Mouse (Mus musculus) frontal cortex, adult 2 months (tissue): ENCODE data around the gene Scgb2b26. TPM values are rescaled to one million over a fixed set of nuclear protein-coding genes. Genes with fewer than 3 reads are reported as not detected.

Experiments
- DNase-seq, 2 experiments: peaks; one replicate each; pipeline ENCODE4 v3.0.0; 2022; ENCODE audit warnings: low spot score in 1 of 2; ENCODE audit errors: extremely low spot score in 1 of 2
- polyA plus RNA-seq: library from polyadenylated mRNA; depleted of rRNA; stranded (reverse); fragments of >200 nt; gene quantifications from 2 replicates; pipeline ENCODE4 v1.2.3, GENCODE M21; 2012; rRNA removed

Gene Scgb2b26
- polyA plus RNA-seq, result not detected in 2 replicates

DNA sequence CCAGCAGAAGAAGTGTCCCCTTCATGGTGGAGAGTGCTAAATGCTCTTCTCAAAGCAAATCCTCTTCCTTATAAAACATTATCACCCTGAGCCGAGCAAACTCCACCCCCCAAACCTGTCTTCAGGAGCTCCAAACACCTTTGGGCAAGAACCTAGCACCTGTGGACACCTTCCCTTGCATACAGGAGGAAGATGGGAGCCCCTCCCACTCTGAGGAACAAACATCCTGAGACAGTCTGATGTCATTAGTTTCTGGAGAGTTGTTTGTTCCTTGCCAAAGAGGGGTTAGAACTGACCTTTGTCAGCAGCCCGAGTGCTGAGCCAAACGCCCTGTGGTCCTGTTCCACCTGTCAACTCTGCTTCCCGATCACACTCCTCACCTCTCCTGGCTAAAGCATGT is at the start of gene Scgb2b26:
Gene Scgb2b26 (minus strand): TSS at position 101 of the 400 bp plus-strand sequence.
- DNase-seq, result no peak

DNA sequence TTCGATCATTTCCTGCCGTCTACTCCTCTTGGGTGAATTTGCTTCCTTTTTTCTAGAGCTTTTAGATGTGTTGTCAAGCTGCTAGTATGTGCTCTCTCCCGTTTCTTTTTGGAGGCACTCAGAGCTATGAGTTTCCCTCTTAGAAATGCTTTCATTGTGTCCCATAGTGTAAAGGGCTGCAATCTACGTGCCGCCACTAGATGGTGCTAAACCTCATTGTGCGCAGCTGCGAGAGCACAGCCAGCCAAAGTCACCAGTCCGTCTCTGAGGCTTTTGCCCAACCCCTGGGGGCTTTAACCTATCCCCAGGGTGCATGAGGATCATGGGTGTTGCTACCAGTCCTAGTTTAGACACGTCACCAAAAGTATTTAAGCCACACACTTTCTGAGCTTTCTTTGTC is 37.4 kb upstream of the Scgb2b26 start:
- peak in 1 of 2 experiments; percentile 25 for DNase-seq

DNA sequence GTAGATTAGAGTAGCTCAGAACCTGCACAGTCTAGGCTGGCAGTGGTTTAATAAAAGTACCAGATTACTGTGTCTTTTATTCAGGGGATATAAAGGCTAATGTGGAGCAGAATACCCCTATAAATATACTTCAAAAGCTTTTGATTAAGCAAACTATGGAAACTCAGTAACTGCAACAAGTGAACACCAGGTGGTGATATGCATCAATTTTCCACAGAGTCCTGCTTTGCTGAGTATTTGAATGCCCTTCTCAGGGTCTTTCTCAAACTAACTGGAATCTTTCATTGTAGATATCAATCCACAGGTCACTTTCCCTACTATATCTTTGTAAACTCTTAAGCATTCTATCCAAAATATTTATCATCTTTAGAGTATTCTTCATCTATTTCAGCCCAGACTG is 41.9 kb downstream of the Scgb2b26 start:
- no peak for DNase-seq

DNA sequence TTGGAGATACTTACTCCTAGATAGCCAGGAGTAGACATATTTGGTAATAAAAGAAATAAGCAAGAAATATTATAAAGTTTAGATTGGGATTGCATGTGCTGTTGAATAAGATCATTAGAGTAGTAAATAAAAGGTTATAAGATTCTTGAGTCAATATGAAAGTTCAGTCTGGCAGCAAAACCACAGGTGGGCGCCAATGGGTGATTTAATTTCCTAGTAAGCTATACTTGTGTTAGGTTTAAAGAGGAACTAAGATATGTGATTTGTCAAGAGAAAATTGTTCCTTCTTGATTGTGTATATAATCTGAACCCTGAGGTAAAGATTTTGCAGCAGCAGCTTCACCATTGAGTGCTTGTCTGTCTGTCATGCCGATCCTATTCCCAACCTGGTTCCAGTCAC is 44.0 kb downstream of the Scgb2b26 start:
- no peak for DNase-seq

DNA sequence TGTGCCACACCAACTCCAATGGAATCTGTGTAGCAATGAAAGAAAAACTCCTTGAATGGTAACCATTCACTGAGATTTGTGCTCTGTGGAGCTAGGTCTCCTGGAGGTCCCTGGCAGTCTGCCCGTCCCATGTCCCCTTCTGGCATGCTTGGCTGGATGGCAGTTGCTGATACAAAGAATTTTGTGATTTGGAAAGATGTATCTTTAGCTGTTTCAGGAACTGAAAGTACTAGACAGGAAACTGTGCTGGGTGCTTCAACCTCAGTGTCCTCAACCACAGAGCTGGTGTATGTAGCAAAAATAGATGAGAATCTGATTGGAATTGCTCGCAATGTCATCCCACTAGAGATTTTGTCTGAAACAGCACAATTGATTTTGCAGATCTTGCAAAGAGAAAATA is 44.8 kb downstream of the Scgb2b26 start:
- DNase-seq, result no peak

Other genes starting within 250 kb of the Scgb2b26 start
- gene Scgb2b24, start 205.7 kb downstream of the Scgb2b26 start, polyA plus RNA-seq, result not detected in 2 replicates
- gene Scgb1b24, start 201.2 kb downstream of the Scgb2b26 start, polyA plus RNA-seq, result not detected in 2 replicates
- gene Scgb2b27, start 68.9 kb upstream of the Scgb2b26 start, polyA plus RNA-seq, result not detected in 2 replicates
- gene Scgb1b27, start 76.4 kb upstream of the Scgb2b26 start, polyA plus RNA-seq, result not detected in 2 replicates
- gene Scgb1b30, start 150.4 kb upstream of the Scgb2b26 start, polyA plus RNA-seq, result not detected in 2 replicates
- gene Wtip, start 188.2 kb upstream of the Scgb2b26 start, polyA plus RNA-seq, result 14.1 and 16.3 TPM in 2 replicates
- 106 and 116 TPM in 2 replicates for gene Uba2, start 224.6 kb upstream of the Scgb2b26 start, polyA plus RNA-seq